Mouse (Mus musculus): ENCODE measurements around the gene Pim3. TPM values are rescaled to one million over a fixed set of nuclear protein-coding genes. Genes with fewer than 3 reads are reported as not detected.

The Pim3 gene
- polyA plus RNA-seq, 2 experiments = 3.1 to 8.5 TPM

- H3K36me3 ChIP-seq (replicated peaks; ENCODE audit: control insufficient read depth, insufficient read depth, low read depth) = no peaks in the 10 kb centered on the region
- H3K27ac ChIP-seq = no peak overlapping the region
- ATAC-seq (ENCODE audit: insufficient read depth) (no peak), DNase-seq (ENCODE audit: low read depth in 3 of 3, low spot score in 3 of 3) (no peak)
- no peak overlapping the region for H3K4me2 ChIP-seq (ENCODE audit: low read depth)
- no peaks in the 10 kb centered on the region; the same call in 1 of the 2 replicates for H3K27me3 ChIP-seq (ENCODE audit: control insufficient read depth, insufficient read depth, low read length)
- H3K4me3 ChIP-seq (ENCODE audit: insufficient read depth in 1 of 2, low read depth in 2 of 2, low read length in 2 of 2) = no peak overlapping the region
- H3K4me1 ChIP-seq (replicated peaks; ENCODE audit: control insufficient read depth in 2 of 2, insufficient read depth in 2 of 2, low read length in 1 of 2) = 0 out of 4 replicates have a peak, but pooled peaks cover 0 to 7% of the 10 kb centered on the region in 2 experiments
- 64% methylated on average over 2 of the region's 2 CpGs for WGBS (ENCODE audit: insufficient replicate concordance)
- no peaks in the 10 kb centered on the region for H3K9me3 ChIP-seq (ENCODE audit: control insufficient read depth, low read length)
- no peak for TF ChIP-seq EP300 (IDR thresholded peaks at IDR 0.05; ENCODE audit: low read depth)
- no peak for TF ChIP-seq CTCF (IDR thresholded peaks at IDR 0.05; ENCODE audit: low read depth)
- no peak overlapping the region for H3K9ac ChIP-seq (replicated peaks)
These were observed 20.8 kb upstream of the Pim3 start for GRCm38 (mm10) chr15:88841160-88841559.

GRCm38 (mm10) chr15:88841580-88842299, 20.2 kb upstream of the Pim3 start:
- WGBS (ENCODE audit: insufficient replicate concordance) = 73% methylated on average over 3 of the region's 3 CpGs
- no peaks in the 10 kb centered on the region for H3K36me3 ChIP-seq (replicated peaks; ENCODE audit: control insufficient read depth, insufficient read depth, low read depth)

GRCm38 (mm10) chr15:88842300-88842673, 19.7 kb upstream of the Pim3 start:
- no peaks in the 10 kb centered on the region for H3K36me3 ChIP-seq (replicated peaks; ENCODE audit: control insufficient read depth, insufficient read depth, low read depth)
- H3K4me2 ChIP-seq (ENCODE audit: low read depth) = no peak overlapping the region
- no peak for DNase-seq (ENCODE audit: low read depth in 3 of 3, low spot score in 3 of 3)
- H3K4me1 ChIP-seq (replicated peaks; ENCODE audit: control insufficient read depth in 2 of 2, insufficient read depth in 2 of 2, low read length in 1 of 2) = 0 out of 4 replicates have a peak, but pooled peaks cover 0 to 3% of the 10 kb centered on the region in 2 experiments
- no peak overlapping the region for H3K27ac ChIP-seq
- H3K9ac ChIP-seq (replicated peaks) = no peak overlapping the region
- no peaks in the 10 kb centered on the region; the same call in 1 of the 2 replicates for H3K27me3 ChIP-seq (ENCODE audit: control insufficient read depth, insufficient read depth, low read length)
- H3K4me3 ChIP-seq (ENCODE audit: insufficient read depth in 1 of 2, low read depth in 2 of 2, low read length in 2 of 2) = no peak overlapping the region
- no peaks in the 10 kb centered on the region for H3K9me3 ChIP-seq (ENCODE audit: control insufficient read depth, low read length)
- WGBS (ENCODE audit: insufficient replicate concordance) = 40% methylated on average over 3 of the region's 3 CpGs
- TF ChIP-seq CTCF (IDR thresholded peaks at IDR 0.05; ENCODE audit: low read depth) (no peak), EP300 (IDR thresholded peaks at IDR 0.05; ENCODE audit: low read depth) (no peak)
- no peak for ATAC-seq (ENCODE audit: insufficient read depth)

More at GRCm38 (mm10) chr15:88841580-88842299, 20.2 kb upstream of the Pim3 start:
- Histone ChIP-seq H3K4me1 (replicated peaks; ENCODE audit: control insufficient read depth in 2 of 2, insufficient read depth in 2 of 2, low read length in 1 of 2) (0 out of 4 replicates have a peak, but pooled peaks cover 0 to 4% of the 10 kb centered on the region in 2 experiments), H3K27me3 (ENCODE audit: control insufficient read depth, insufficient read depth, low read length) (no peaks in the 10 kb centered on the region; the same call in 1 of the 2 replicates), H3K4me2 (ENCODE audit: low read depth) (no peak overlapping the region), H3K27ac (no peak overlapping the region), H3K4me3 (ENCODE audit: insufficient read depth in 1 of 2, low read depth in 2 of 2, low read length in 2 of 2) (no peak overlapping the region), H3K9ac (replicated peaks) (no peak overlapping the region), H3K9me3 (ENCODE audit: control insufficient read depth, low read length) (no peaks in the 10 kb centered on the region)
- no peak for DNase-seq (ENCODE audit: low read depth in 3 of 3, low spot score in 3 of 3)
- TF ChIP-seq CTCF (IDR thresholded peaks at IDR 0.05; ENCODE audit: low read depth) (no peak), EP300 (IDR thresholded peaks at IDR 0.05; ENCODE audit: low read depth) (no peak)
- ATAC-seq (ENCODE audit: insufficient read depth) = no peak

GRCm38 (mm10) chr15:88843486-88844097, 18.4 kb upstream of the Pim3 start:
- Histone ChIP-seq H3K4me1 (replicated peaks; ENCODE audit: control insufficient read depth in 2 of 2, insufficient read depth in 2 of 2, low read length in 1 of 2) (no peaks in the 10 kb centered on the region), H3K36me3 (replicated peaks; ENCODE audit: control insufficient read depth, insufficient read depth, low read depth) (no peaks in the 10 kb centered on the region), H3K4me2 (ENCODE audit: low read depth) (no peak overlapping the region), H3K9me3 (ENCODE audit: control insufficient read depth, low read length) (no peaks in the 10 kb centered on the region), H3K9ac (replicated peaks) (no peak overlapping the region), H3K4me3 (ENCODE audit: insufficient read depth in 1 of 2, low read depth in 2 of 2, low read length in 2 of 2) (no peak overlapping the region), H3K27me3 (ENCODE audit: control insufficient read depth, insufficient read depth, low read length) (no peaks in the 10 kb centered on the region; the same call in 1 of the 2 replicates), H3K27ac (no peak overlapping the region)
- no peak for DNase-seq (ENCODE audit: low read depth in 3 of 3, low spot score in 3 of 3)
- WGBS (ENCODE audit: insufficient replicate concordance) = 42% methylated on average over 8 of the region's 8 CpGs
- TF ChIP-seq EP300 (IDR thresholded peaks at IDR 0.05; ENCODE audit: low read depth) = no peak
- no peak for TF ChIP-seq CTCF (IDR thresholded peaks at IDR 0.05; ENCODE audit: low read depth)
- ATAC-seq (ENCODE audit: insufficient read depth) = no peak

- DNase-seq (ENCODE audit: low read depth in 3 of 3, low spot score in 3 of 3) (no peak), ATAC-seq (ENCODE audit: insufficient read depth) (no peak)
- H3K27me3 ChIP-seq (ENCODE audit: control insufficient read depth, insufficient read depth, low read length) = no peaks in the 10 kb centered on the region
- H3K27ac ChIP-seq = no peak overlapping the region
- 66% methylated on average over 7 of the region's 7 CpGs for WGBS (ENCODE audit: insufficient replicate concordance)
- no peak overlapping the region for H3K9ac ChIP-seq (replicated peaks)
- no peak overlapping the region for H3K4me2 ChIP-seq (ENCODE audit: low read depth)
- no peaks in the 10 kb centered on the region for H3K4me1 ChIP-seq (replicated peaks; ENCODE audit: control insufficient read depth in 2 of 2, insufficient read depth in 2 of 2, low read length in 1 of 2)
- no peaks in the 10 kb centered on the region for H3K9me3 ChIP-seq (ENCODE audit: control insufficient read depth, low read length)
- no peak overlapping the region for H3K4me3 ChIP-seq (ENCODE audit: insufficient read depth in 1 of 2, low read depth in 2 of 2, low read length in 2 of 2)
- no peaks in the 10 kb centered on the region for H3K36me3 ChIP-seq (replicated peaks; ENCODE audit: control insufficient read depth, insufficient read depth, low read depth)
- TF ChIP-seq EP300 (IDR thresholded peaks at IDR 0.05; ENCODE audit: low read depth) (no peak), CTCF (IDR thresholded peaks at IDR 0.05; ENCODE audit: low read depth) (no peak)
These were observed 17.0 kb upstream of the Pim3 start for GRCm38 (mm10) chr15:88844966-88845365.
